Mouse (Mus musculus) cortical plate, adult 2 months (tissue): Measurements from ENCODE around the gene Yjefn3.

Experiments
- CTCF ChIP-seq: fragments of 200-500 bp; IDR thresholded peaks from 2 replicates; pipeline ENCODE4 v1.5.1; 2011; ENCODE audit warnings: mild to moderate bottlenecking, control low read depth, low read length; ENCODE audit not compliant: insufficient read depth; ENCODE audit errors: extremely low read depth
- POLR2A ChIP-seq: fragments of 200-500 bp; IDR thresholded peaks from 2 replicates; pipeline ENCODE4 v1.6.1; 2011; ENCODE audit warnings: mild to moderate bottlenecking, low read length, control low read depth; ENCODE audit not compliant: insufficient read depth; ENCODE audit errors: extremely low read depth

DNA sequence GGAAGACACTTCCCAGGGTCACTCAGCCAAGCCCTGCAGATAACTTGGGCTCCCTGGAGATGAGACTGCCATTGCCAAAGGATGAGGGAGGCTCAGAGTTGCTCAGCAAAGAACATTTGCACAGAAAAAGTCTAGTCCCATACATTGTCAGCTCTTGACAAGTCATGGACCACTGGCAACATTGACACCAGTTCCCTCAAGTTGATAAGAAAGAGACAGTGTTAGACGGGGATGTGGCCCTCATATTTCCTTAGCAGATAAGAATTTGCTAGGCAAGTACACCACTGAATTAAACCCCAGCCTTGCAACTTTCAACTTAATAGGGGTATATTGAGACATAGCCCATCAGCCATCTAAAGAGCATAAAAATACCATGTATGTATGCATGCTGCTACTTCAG lies 21.5 kb upstream of the Yjefn3 start:
- TF ChIP-seq POLR2A (no peak), CTCF (no peak)
